Mouse (Mus musculus): ENCODE measurements around the gene Herc1. TPM values are rescaled to one million over a fixed set of nuclear protein-coding genes. Genes with fewer than 3 reads are reported as not detected.
"Not testable (repeated sequence)": the region's sequence is repeated elsewhere in the genome, so short reads cannot be mapped to it uniquely, and the experiment has no call there.

Herc1 gene
- polyA plus RNA-seq, 1 experiment: 9.9 TPM

DNA sequence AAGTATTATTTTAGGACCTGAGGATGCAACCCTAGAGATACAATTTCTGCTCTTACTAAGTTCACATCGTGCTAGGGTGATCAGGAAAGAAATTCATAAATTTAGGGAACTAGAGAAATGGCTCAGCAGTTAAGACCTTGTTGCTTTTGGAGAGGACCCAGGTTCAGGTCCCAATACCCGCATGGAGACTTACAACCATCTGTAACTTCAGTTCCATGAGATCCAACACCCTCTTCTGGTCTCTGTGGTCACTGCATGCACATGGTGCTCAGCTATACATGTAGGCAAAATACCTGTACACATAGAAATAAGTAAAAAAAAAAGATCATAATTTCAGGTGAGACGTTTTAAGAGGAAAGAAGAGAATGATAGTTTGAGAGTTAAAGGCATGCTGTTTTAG is 23.2 kb downstream of the Herc1 start:
- no peak overlapping the region for H3K4me3 ChIP-seq
- no peak overlapping the region for H3K4me2 ChIP-seq (ENCODE audit: low read depth)
- peaks cover 36% of the 10 kb centered on the region for H3K36me3 ChIP-seq (ENCODE audit: control insufficient read depth, insufficient read depth)
- H3K27me3 ChIP-seq (ENCODE audit: control insufficient read depth, insufficient read depth, insufficient read length): no peaks in the 10 kb centered on the region
- H3K79me2 ChIP-seq (ENCODE audit: control insufficient read depth, insufficient read depth): peaks cover 75% of the 10 kb centered on the region
- no peak for TF ChIP-seq CEBPB (IDR thresholded peaks at IDR 0.05; ENCODE audit: insufficient read depth, poor library complexity, severe bottlenecking)
- no peak for TF ChIP-seq E2F4 (IDR thresholded peaks at IDR 0.05; ENCODE audit: insufficient read depth)
- TF ChIP-seq TCF12 (IDR thresholded peaks at IDR 0.05; ENCODE audit: insufficient read depth, poor library complexity, severe bottlenecking): no peak
- TF ChIP-seq REST (IDR thresholded peaks at IDR 0.05; ENCODE audit: insufficient read depth, insufficient read length): no peak
- H3ac ChIP-seq (ENCODE audit: control insufficient read depth, insufficient read length): no peak overlapping the region

DNA sequence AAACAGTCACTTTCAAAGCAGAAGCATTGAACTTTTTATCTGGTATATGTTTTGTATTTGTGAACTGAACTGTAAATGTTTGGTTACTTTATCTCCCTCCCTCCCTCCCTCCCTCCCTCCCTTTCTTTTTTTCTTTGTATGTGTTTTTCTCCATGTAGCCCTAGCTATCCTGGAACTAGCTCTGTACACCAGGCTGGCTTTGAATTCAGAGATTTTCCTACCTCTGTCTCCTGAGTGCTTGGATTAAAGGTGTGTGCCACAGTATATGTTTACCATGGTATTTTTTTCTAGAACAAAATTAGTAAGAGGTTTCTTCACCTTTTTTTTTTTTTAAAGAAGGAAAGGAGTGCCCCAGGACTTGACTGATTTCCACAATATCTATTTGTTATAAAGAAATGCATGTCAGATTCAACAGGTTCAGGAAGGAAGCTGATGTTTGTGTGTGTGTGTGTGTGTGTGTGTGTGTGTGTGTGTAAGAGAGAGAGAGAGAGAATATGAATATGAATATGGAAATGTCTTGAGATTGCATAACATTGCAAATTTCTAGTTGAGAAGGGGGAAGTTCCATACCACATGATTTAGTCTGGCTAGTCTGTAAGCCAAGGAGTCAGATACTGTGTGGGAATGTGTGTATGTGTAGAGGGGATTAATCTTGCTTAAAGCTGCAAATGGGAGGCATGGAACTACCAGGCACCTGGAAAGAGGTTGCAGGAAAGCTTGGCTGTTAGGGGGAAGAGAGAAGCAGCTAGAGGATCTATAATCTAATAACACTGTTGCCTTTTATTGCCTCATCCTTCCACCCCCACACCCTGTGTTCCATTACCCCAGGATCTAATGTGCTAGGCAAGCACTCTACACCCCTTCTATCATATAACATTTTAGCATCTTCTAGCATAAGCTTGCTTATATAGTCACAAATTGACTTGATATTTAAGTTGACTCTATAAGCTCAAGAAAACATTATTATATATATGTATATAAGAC is 24.5 kb downstream of the Herc1 start:
- Histone ChIP-seq H3K4me2 (ENCODE audit: low read depth) (peak overlapping the region; percentile 13), H3K79me2 (ENCODE audit: control insufficient read depth, insufficient read depth) (peaks cover 61% of the 10 kb centered on the region), H3K27me3 (ENCODE audit: control insufficient read depth, insufficient read depth, insufficient read length) (no peaks in the 10 kb centered on the region), H3K4me3 (no peak overlapping the region), H3ac (ENCODE audit: control insufficient read depth, insufficient read length) (no peak overlapping the region), H3K36me3 (ENCODE audit: control insufficient read depth, insufficient read depth) (peaks cover 36% of the 10 kb centered on the region)
- TF ChIP-seq TCF12 (IDR thresholded peaks at IDR 0.05; ENCODE audit: insufficient read depth, poor library complexity, severe bottlenecking): no peak
- peak; percentile 86 for TF ChIP-seq CEBPB (IDR thresholded peaks at IDR 0.05; ENCODE audit: insufficient read depth, poor library complexity, severe bottlenecking)

DNA sequence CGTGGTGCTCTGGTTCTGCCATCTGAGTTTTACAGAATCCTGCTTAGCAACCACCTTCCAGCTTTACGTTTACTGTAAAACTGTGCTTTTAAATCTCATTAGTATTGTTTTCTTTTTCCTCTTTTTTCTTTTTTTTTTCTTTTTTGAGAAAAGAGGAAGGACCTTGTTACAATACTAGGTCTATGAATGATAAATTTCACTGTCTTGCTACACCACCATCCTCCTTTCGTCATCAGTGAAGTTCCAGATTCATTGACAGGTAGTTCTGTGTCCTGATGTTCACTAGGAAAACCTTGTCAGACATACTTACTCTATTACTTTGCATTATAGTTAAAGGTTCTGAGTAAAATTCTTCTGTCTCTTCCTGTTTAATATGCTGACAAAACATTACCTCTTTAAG is 33.2 kb downstream of the Herc1 start:
- Histone ChIP-seq H3K27me3 (ENCODE audit: control insufficient read depth, insufficient read depth, insufficient read length) (no peaks in the 10 kb centered on the region), H3K4me3 (no peak overlapping the region), H3ac (ENCODE audit: control insufficient read depth, insufficient read length) (no peak overlapping the region), H3K4me2 (ENCODE audit: low read depth) (no peak overlapping the region), H3K79me2 (ENCODE audit: control insufficient read depth, insufficient read depth) (peaks cover 9% of the 10 kb centered on the region), H3K36me3 (ENCODE audit: control insufficient read depth, insufficient read depth) (peaks cover 24% of the 10 kb centered on the region)
- TF ChIP-seq TCF12 (IDR thresholded peaks at IDR 0.05; ENCODE audit: insufficient read depth, poor library complexity, severe bottlenecking): no peak
- no peak for TF ChIP-seq E2F4 (IDR thresholded peaks at IDR 0.05; ENCODE audit: insufficient read depth)
- TF ChIP-seq POLR2AphosphoS2 (IDR thresholded peaks at IDR 0.05; ENCODE audit: insufficient read length, low read depth): no peak
- TF ChIP-seq POLR2A (IDR thresholded peaks at IDR 0.05; ENCODE audit: insufficient read length, low read depth): no peak
- TF ChIP-seq MYOG (IDR thresholded peaks at IDR 0.05; ENCODE audit: control insufficient read depth in 1 of 3, insufficient read depth in 1 of 3, insufficient read length in 2 of 3, low read depth in 2 of 3): no peak
- no peak for TF ChIP-seq USF1 (IDR thresholded peaks at IDR 0.05; ENCODE audit: low read depth)
- TF ChIP-seq SRF (IDR thresholded peaks at IDR 0.05; ENCODE audit: control insufficient read depth, insufficient read length, low read depth): no peak
- TF ChIP-seq MYOD1 (IDR thresholded peaks at IDR 0.05; ENCODE audit: control insufficient read depth in 1 of 3, insufficient read length in 2 of 3, low read depth in 2 of 3): no peak
- TF ChIP-seq MAX (IDR thresholded peaks at IDR 0.05; ENCODE audit: low read depth): no peak
- no peak for TF ChIP-seq REST (IDR thresholded peaks at IDR 0.05; ENCODE audit: insufficient read depth, insufficient read length)
- TF ChIP-seq CEBPB (IDR thresholded peaks at IDR 0.05; ENCODE audit: insufficient read depth, poor library complexity, severe bottlenecking): no peak
- TF ChIP-seq TCF3 (IDR thresholded peaks at IDR 0.05; ENCODE audit: insufficient read length, low read depth): no peak

DNA sequence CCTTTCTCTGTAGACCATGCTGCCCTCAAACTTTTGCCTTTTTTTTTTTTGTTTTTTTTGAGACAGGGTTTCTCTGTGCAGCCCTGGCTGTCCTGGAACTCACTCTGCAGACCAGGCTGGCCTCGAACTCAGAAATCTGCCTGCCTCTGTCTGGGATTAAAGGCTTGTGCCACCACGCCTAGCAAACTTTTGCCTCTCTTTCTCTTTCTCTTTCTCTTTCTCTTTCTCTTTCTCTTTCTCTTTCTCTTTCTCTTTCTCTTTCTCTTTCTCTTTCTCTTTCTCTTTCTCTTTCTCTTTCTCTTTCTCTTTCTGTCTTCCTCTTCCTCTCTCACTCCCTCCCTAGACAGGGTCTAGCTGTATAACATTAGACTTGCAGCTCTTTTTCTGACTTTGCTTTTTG is 40.1 kb downstream of the Herc1 start:
- not testable (repeated sequence) for H3K4me2 ChIP-seq (ENCODE audit: low read depth); H3K27me3 ChIP-seq (ENCODE audit: control insufficient read depth, insufficient read depth, insufficient read length); H3K79me2 ChIP-seq (ENCODE audit: control insufficient read depth, insufficient read depth); H3ac ChIP-seq (ENCODE audit: control insufficient read depth, insufficient read length); H3K4me3 ChIP-seq
- peaks cover 48% of the 10 kb centered on the region for H3K36me3 ChIP-seq (ENCODE audit: control insufficient read depth, insufficient read depth)

DNA sequence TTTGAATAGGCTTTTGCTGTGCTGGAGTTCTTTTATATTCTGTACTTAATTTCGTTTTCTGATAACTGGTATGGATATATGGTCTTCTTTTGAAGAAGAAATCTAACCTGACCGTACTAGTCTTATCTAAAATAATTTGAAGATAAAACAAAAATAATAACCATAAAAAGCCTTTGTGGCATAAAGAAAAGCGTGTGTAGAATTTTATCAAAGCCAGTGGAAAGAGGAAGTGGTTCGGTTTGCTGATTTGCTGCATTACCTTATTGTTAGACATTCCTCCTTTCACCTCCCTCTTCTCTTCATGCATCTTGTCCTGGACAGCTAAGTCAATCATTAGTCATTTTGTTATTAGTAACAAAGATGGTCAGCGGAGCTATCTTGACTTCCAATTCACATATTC is 43.1 kb downstream of the Herc1 start:
- no peak for TF ChIP-seq MYOD1 (IDR thresholded peaks at IDR 0.05; ENCODE audit: control insufficient read depth in 1 of 3, insufficient read length in 2 of 3, low read depth in 2 of 3)
- no peak for TF ChIP-seq TCF3 (IDR thresholded peaks at IDR 0.05; ENCODE audit: insufficient read length, low read depth)
- TF ChIP-seq TCF12 (IDR thresholded peaks at IDR 0.05; ENCODE audit: insufficient read depth, poor library complexity, severe bottlenecking): no peak
- TF ChIP-seq SRF (IDR thresholded peaks at IDR 0.05; ENCODE audit: control insufficient read depth, insufficient read length, low read depth): no peak
- no peak for TF ChIP-seq E2F4 (IDR thresholded peaks at IDR 0.05; ENCODE audit: insufficient read depth)
- no peak for TF ChIP-seq MAX (IDR thresholded peaks at IDR 0.05; ENCODE audit: low read depth)
- no peak overlapping the region for H3ac ChIP-seq (ENCODE audit: control insufficient read depth, insufficient read length)
- peaks cover 59% of the 10 kb centered on the region for H3K36me3 ChIP-seq (ENCODE audit: control insufficient read depth, insufficient read depth)
- no peaks in the 10 kb centered on the region for H3K27me3 ChIP-seq (ENCODE audit: control insufficient read depth, insufficient read depth, insufficient read length)
- no peak overlapping the region for H3K4me2 ChIP-seq (ENCODE audit: low read depth)
- H3K79me2 ChIP-seq (ENCODE audit: control insufficient read depth, insufficient read depth): no peaks in the 10 kb centered on the region
- H3K4me3 ChIP-seq: no peak overlapping the region
